Mouse (Mus musculus) embryonic facial prominence, embryonic 14.5 days (tissue): Measurements from ENCODE around the gene Drg2. TPM values are rescaled to one million over a fixed set of nuclear protein-coding genes. Genes with fewer than 3 reads are reported as not detected.

Experiments
- ATAC-seq: fragments of 200-750 bp; cut with Nextera tagmentation; 2 replicates; pipeline ENCODE4 v1.8.0; 2017; ENCODE audit warnings: low read depth, moderate number of reproducible peaks, moderate TSS enrichment
- DNase-seq: peaks from one replicate; pipeline ENCODE4 v3.0.0-alpha.2; 2015; ENCODE audit warnings: low spot score
- H3K27ac ChIP-seq: fragments of 300-500 bp; sonication (generic); replicated peaks from 2 replicates; pipeline ENCODE4 v1.5.1; 2014; ENCODE audit warnings: low read depth, mild to moderate bottlenecking, low read length, moderate library complexity
- H3K27me3 ChIP-seq: fragments of 300-500 bp; sonication (generic); replicated peaks from 2 replicates; pipeline ENCODE4 v1.6.1; 2014; ENCODE audit warnings: low read length; ENCODE audit not compliant: control insufficient read depth, insufficient read depth
- H3K36me3 ChIP-seq: fragments of 300-500 bp; sonication (generic); 2 replicates; pipeline ENCODE4 v1.6.1; 2014; ENCODE audit warnings: low read length, mixed read lengths; ENCODE audit not compliant: control insufficient read depth, insufficient read depth
- H3K4me1 ChIP-seq: fragments of 300-500 bp; sonication (generic); 2 replicates; pipeline ENCODE4 v1.6.1; 2014; ENCODE audit warnings: antibody characterized with exemption, low read length; ENCODE audit not compliant: control insufficient read depth, insufficient read depth
- H3K4me2 ChIP-seq: fragments of 300-500 bp; sonication (generic); 2 replicates; pipeline ENCODE4 v1.6.1; 2014; ENCODE audit warnings: low read depth, mild to moderate bottlenecking, low read length, moderate library complexity, mixed read lengths
- H3K4me3 ChIP-seq: fragments of 300-500 bp; sonication (generic); 2 replicates; pipeline ENCODE4 v1.5.1; 2014; ENCODE audit warnings: low read depth, mild to moderate bottlenecking, low read length
- H3K9ac ChIP-seq: fragments of 300-500 bp; sonication (generic); 2 replicates; pipeline ENCODE4 v1.6.1; 2014; ENCODE audit warnings: low read depth, mild to moderate bottlenecking, low read length, moderate library complexity, mixed read lengths
- H3K9me3 ChIP-seq: fragments of 300-500 bp; sonication (generic); 2 replicates; pipeline ENCODE4 v1.6.1; 2016; ENCODE audit warnings: low read length; ENCODE audit not compliant: control insufficient read depth
- WGBS: fragments of 180-500 bp; shearing (Covaris S2); extraction: QIAGEN DNeasy Blood & Tissue Kit; methylation state at CpG from one replicate; pipeline ENCODE4 v1.1.7; 2014; 5-methylcytosine and 5-hydroxymethylcytosine counted together
- polyA plus RNA-seq: library from polyadenylated mRNA; unstranded; fragments of >200 nt; fragmentation: Nextera tagmentation; extraction: Ambion mirVana; gene quantifications from 2 replicates; pipeline ENCODE4 v1.2.1, GENCODE M21; 2014

Drg2 gene
- 95.2 and 110 TPM in 2 replicates for polyA plus RNA-seq

DNA sequence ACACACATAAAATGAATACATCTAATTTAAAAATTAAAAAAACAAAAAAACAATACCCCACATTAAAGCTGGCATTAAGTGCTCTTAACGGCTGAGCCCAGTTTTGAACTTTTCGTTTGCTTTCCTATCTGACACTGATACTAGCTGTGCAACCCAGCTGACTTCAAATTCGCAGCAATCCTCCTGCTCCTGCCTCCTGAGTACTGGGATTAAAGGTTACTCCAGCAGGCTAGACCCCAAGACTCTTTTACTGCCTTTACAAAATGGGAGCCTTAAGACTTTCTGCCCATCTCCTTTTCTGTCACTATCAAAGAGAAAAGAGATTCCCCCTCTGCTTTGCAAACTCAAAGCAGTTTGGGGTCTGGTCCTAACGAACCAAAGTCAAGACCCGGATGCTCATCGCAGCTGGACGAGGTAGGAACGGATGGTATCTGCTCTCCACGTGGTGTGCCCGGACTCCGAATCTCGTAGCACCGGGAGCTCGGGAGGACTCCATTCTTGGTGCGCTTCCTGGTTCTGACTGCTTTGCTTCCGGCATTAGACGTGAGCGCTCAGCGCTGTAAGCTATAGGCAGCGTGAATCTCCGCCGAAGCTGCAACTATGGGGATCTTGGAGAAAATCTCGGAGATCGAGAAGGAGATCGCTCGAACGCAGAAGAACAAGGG is at the start of gene Drg2:
Gene Drg2 (plus strand): TSS at position 512 of the 665 bp plus-strand sequence.
- peaks cover 4% of the 10 kb centered on the region for H3K4me1 ChIP-seq
- H3K27me3 ChIP-seq, result no peaks in the 10 kb centered on the region
- H3K4me2 ChIP-seq, result peak within 1 kb of the TSS; percentile 62
- WGBS, result 5% methylated on average over 27 of the region's 27 CpGs
- H3K27ac ChIP-seq, result peak within 1 kb of the TSS; percentile 50; the same call in 1 of the 2 replicates
- peak; percentile 94 for DNase-seq
- peak within 1 kb of the TSS; percentile 80 for H3K9ac ChIP-seq
- H3K4me3 ChIP-seq, result peak within 1 kb of the TSS; percentile 62
- ATAC-seq, result peak; percentile 97
- peaks cover 33% of the 10 kb centered on the region for H3K36me3 ChIP-seq
- H3K9me3 ChIP-seq, result no peaks in the 10 kb centered on the region

DNA sequence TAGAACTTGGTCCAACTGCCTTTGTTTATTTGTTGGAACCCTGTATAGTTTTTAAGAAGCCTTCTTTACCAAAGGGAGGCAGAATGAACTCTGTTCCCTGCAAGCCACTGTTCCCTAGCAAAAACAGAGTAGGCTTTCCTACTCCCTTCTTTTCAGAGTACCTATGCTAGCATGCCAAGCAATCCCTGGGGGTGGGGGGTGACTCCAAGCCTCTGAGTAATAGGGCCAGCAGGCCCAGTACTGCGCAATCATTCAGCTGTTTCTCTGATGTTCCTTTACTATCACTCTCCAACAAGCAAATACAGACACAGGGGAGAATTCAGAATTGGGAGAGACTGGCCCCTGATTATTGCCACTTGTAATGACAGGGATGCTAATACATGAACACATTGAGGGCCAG is 47.8 kb upstream of the Drg2 start:
- no peaks in the 10 kb centered on the region for H3K4me1 ChIP-seq
- H3K27ac ChIP-seq, result no peak overlapping the region
- DNase-seq, result no peak
- H3K4me3 ChIP-seq, result no peak overlapping the region
- H3K9ac ChIP-seq, result no peak overlapping the region
- H3K9me3 ChIP-seq, result no peaks in the 10 kb centered on the region
- WGBS, result 95% methylated on average over 1 of the region's 1 CpGs
- no peak overlapping the region for H3K4me2 ChIP-seq
- H3K36me3 ChIP-seq, result peaks cover 70% of the 10 kb centered on the region
- H3K27me3 ChIP-seq, result no peaks in the 10 kb centered on the region
- no peak for ATAC-seq

GRCm38 (mm10) chr11:60412173-60412572 is 42.2 kb upstream of the Drg2 start:
- ATAC-seq (no peak), DNase-seq (peak; percentile 90)
- Histone ChIP-seq H3K27me3 (no peaks in the 10 kb centered on the region), H3K4me2 (no peak overlapping the region), H3K27ac (no peak overlapping the region), H3K36me3 (peaks cover 14% of the 10 kb centered on the region; the same call in 1 of the 2 replicates), H3K4me1 (peaks cover 11% of the 10 kb centered on the region), H3K4me3 (no peak overlapping the region), H3K9me3 (no peaks in the 10 kb centered on the region), H3K9ac (no peak overlapping the region)
- 8% methylated on average over 3 of the region's 3 CpGs for WGBS

DNA sequence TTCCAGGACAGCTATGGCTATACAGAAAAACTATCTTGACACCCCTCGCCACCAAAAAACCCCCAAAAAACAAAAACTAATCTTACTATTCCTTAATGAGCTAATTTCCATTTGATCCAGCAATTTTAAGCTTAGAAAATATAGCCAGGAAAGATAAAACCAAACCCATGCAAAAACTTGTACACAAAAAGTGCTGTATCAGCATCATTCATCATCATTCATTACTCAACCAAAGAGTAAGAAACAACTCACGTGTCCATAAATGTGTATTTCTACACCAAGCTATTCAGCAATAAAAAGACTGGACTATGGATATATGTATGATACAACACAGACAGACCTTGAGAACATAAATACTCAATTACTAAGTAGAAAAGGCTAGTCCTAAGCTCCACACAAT is 41.5 kb upstream of the Drg2 start:
- peaks cover 8% of the 10 kb centered on the region; the same call in 1 of the 2 replicates for H3K36me3 ChIP-seq

GRCm38 (mm10) chr11:60416590-60416962 is 37.8 kb upstream of the Drg2 start:
- peak overlapping the region; percentile 75 for H3K4me2 ChIP-seq
- H3K4me3 ChIP-seq, result peak overlapping the region; percentile 90
- no peaks in the 10 kb centered on the region for H3K27me3 ChIP-seq
- peak overlapping the region; percentile 94 for H3K9ac ChIP-seq
- ATAC-seq (peak; percentile 30; the same call in 1 of the 2 replicates), DNase-seq (no peak)
- peaks cover 20% of the 10 kb centered on the region for H3K4me1 ChIP-seq
- no peaks in the 10 kb centered on the region for H3K9me3 ChIP-seq
- WGBS, result 0% methylated on average over 20 of the region's 21 CpGs
- no peak overlapping the region; the same call in 1 of the 2 replicates for H3K27ac ChIP-seq
- H3K36me3 ChIP-seq, result 0 out of 2 replicates have a peak, but pooled peaks cover 4% of the 10 kb centered on the region

More for the DNA sequence above, 41.5 kb upstream of the Drg2 start:
- Histone ChIP-seq H3K9me3 (no peaks in the 10 kb centered on the region), H3K4me3 (no peak overlapping the region), H3K27me3 (no peaks in the 10 kb centered on the region), H3K4me2 (no peak overlapping the region), H3K4me1 (peaks cover 11% of the 10 kb centered on the region), H3K9ac (no peak overlapping the region; the same call in 1 of the 2 replicates), H3K27ac (no peak overlapping the region)
- DNase-seq, result no peak
- WGBS, result 86% methylated on average over 2 of the region's 2 CpGs
- ATAC-seq, result no peak

- ATAC-seq (peak; percentile 97), DNase-seq (peak; percentile 99)
- Histone ChIP-seq H3K4me1 (peaks cover 20% of the 10 kb centered on the region), H3K27me3 (no peaks in the 10 kb centered on the region), H3K36me3 (0 out of 2 replicates have a peak, but pooled peaks cover 4% of the 10 kb centered on the region), H3K4me3 (peak within 1 kb of the TSS; percentile 90), H3K27ac (peak within 1 kb of the TSS; percentile 86), H3K9ac (peak within 1 kb of the TSS; percentile 94), H3K9me3 (no peaks in the 10 kb centered on the region), H3K4me2 (peak within 1 kb of the TSS; percentile 93)
- WGBS, result under 1% methylated on average over 23 of the region's 81 CpGs
Measured at GRCm38 (mm10) chr11:60416963-60417716, 37.3 kb upstream of the Drg2 start, which contains the start of gene Gid4. TSS of gene Gid4 (plus strand) at chr11:60417145.

DNA sequence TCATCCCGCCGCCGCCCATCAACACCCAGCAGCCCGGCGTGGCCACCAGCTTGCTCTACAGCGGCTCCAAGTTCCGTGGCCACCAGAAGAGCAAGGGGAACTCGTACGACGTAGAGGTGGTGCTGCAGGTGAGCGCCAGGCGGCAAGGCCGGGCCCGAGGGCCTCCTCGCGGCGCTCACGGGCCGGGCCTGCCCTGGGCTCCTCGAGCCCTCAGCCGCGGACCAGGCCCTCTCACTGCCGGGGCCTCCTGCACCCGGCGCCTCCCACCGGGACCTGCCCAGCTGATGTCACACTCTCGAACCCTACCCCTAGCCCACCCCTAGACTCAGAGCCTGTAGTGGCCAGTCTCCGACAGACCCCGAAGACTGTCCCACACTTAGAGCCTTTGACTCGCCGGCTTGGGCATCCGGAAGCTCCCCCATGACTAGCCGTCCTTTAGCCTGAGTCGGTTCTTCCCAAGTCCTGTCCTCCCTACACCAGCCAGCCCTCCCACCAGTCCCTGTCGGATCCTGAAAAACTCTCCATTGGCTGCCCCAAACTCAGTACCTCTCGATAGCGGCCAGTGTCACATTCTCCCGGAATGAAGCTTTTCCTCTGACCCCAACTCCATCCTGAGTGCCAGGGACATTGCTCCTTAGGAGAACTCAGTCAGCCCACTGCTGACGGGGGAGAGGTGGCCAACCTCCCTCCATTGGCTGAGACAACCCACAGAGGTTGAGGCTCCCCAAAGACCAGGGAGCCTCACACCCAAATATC is 36.5 kb upstream of the Drg2 start, which contains the start of gene Atpaf2:
Gene Atpaf2 (minus strand): TSS at position 741 of the 756 bp plus-strand sequence.
- H3K4me1 ChIP-seq, result peaks cover 20% of the 10 kb centered on the region
- H3K36me3 ChIP-seq, result 0 out of 2 replicates have a peak, but pooled peaks cover 4% of the 10 kb centered on the region
- H3K4me3 ChIP-seq, result peak within 1 kb of the TSS; percentile 90
- H3K9ac ChIP-seq, result peak within 1 kb of the TSS; percentile 94
- peak within 1 kb of the TSS; percentile 86 for H3K27ac ChIP-seq
- H3K4me2 ChIP-seq, result peak within 1 kb of the TSS; percentile 93
- WGBS, result 0% methylated on average over 26 of the region's 39 CpGs
- DNase-seq (peak; percentile 33), ATAC-seq (peak; percentile 20)
- no peaks in the 10 kb centered on the region for H3K27me3 ChIP-seq
- no peaks in the 10 kb centered on the region for H3K9me3 ChIP-seq

- peak; percentile 13 for DNase-seq
- Histone ChIP-seq H3K4me3 (peak overlapping the region; percentile 90), H3K4me2 (peak overlapping the region; percentile 93), H3K27me3 (no peaks in the 10 kb centered on the region), H3K36me3 (0 out of 2 replicates have a peak, but pooled peaks cover 4% of the 10 kb centered on the region), H3K4me1 (peaks cover 20% of the 10 kb centered on the region), H3K9me3 (no peaks in the 10 kb centered on the region), H3K27ac (no peak overlapping the region), H3K9ac (peak overlapping the region; percentile 94)
- no peak for ATAC-seq
- 14% methylated on average over 6 of the region's 6 CpGs for WGBS
Measured at GRCm38 (mm10) chr11:60418473-60418803, 36.0 kb upstream of the Drg2 start.
